Mouse (Mus musculus): ENCODE measurements at regions not wholly inside any gene's neighbourhood (a gene's known extent, or its start where the extent isn't known, plus 50 kb on each side); places are given as distances from the start of the nearest gene placed in this dataset.

DNA sequence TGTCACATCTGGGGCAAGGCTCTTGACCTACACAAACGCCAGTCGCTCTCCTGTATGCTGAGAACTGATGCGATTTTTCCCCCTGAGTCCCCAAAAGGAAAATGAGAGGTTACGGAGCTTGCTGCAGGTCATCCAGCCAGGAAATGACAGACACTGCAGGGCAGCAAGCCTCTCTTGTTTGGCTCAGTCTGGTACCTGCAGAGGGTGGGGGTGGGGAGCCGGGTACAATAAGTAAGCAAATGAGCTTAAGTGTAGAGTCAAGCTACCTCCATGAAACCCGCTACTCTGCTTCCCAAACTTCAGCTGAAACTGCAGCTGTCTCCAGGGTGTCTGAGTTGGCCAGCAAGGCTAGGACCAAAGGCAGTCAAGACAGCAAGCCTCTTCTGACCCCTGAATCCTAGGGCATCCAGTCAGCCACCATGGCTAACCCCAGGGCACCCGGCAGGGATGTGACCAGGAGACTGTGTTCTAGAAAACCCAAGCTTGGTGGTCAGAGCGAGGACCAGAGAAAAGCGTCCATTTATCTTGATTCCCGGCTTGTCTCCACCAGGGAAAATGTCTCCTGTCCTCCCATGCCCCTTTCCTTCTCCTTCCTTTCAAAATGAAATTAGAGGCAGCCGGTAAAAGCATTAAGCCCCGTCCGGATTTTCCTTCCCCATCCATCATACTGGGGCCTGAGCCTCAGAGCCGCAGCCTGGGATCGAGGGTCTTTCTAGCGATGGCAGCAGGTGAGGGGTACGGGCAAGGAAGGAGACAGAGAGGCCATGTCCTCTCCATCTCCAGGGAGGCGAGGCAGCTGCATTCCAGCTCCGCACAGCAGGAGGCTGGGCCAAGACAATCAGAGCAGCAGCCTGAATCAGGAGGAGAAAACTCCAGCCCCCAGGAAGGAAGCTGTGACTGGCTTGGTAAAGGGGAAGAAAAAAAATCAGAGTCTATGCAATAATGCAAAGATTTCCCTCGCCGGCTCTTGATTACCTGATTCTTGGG is 100.2 kb upstream of the Rpl38 start:
- TF ChIP-seq CTCF (IDR thresholded peaks at IDR 0.05; ENCODE audit: insufficient read depth, low read depth, low read length) (no peak), POLR2A (IDR thresholded peaks at IDR 0.05; ENCODE audit: insufficient read depth, low read depth, low read length) (no peak)
